Mouse (Mus musculus) lung, adult 2 months (tissue): Measurements from ENCODE around the gene Arhgap15.

ENCODE experiments used
- CTCF ChIP-seq: fragments of 200-500 bp; IDR thresholded peaks from 2 replicates; pipeline ENCODE4 v1.5.1; 2011; ENCODE audit warnings: mild to moderate bottlenecking, low read length, control low read depth; ENCODE audit not compliant: insufficient read depth
- POLR2A ChIP-seq: fragments of 200-500 bp; IDR thresholded peaks from 2 replicates; pipeline ENCODE4 v1.6.1; 2011; ENCODE audit warnings: low read depth, mild to moderate bottlenecking, control low read depth, low read length, borderline replicate concordance; ENCODE audit errors: extremely low read depth

GRCm38 (mm10) chr2:44395577-44395976, 647.0 kb downstream of the Arhgap15 start:
- TF ChIP-seq POLR2A (no peak), CTCF (no peak)
